Mouse (Mus musculus) bone marrow macrophage, adult 2 months (primary cell): Measurements from ENCODE around the gene Il1rl2. TPM values are rescaled to one million over a fixed set of nuclear protein-coding genes. Genes with fewer than 3 reads are reported as not detected.
A peak's percentile ranks its signal among the peaks of the same experiment; 100 is the strongest.

Experiments
- H3K27ac ChIP-seq: 2 replicates; pipeline ENCODE4 v1.5.1; 2012; ENCODE audit warnings: low read depth, low read length; ENCODE audit not compliant: insufficient read depth
- H3K4me1 ChIP-seq: 2 replicates; pipeline ENCODE4 v1.6.1; 2012; ENCODE audit warnings: low read length; ENCODE audit not compliant: control insufficient read depth, insufficient read depth
- H3K4me3 ChIP-seq: 2 replicates; pipeline ENCODE4 v1.5.1; 2012; ENCODE audit warnings: mild to moderate bottlenecking, low read length, moderate library complexity; ENCODE audit not compliant: insufficient read depth
- CTCF ChIP-seq: IDR thresholded peaks from 2 replicates; pipeline ENCODE4 v1.5.1; 2012; ENCODE audit warnings: low read depth, mild to moderate bottlenecking, low read length, moderate library complexity
- POLR2A ChIP-seq: IDR thresholded peaks from 2 replicates; pipeline ENCODE4 v1.6.1; 2012; ENCODE audit warnings: mild to moderate bottlenecking, low read depth, low read length, borderline replicate concordance
- polyA plus RNA-seq: library from polyadenylated mRNA; stranded (reverse); fragments of >200 nt; gene quantifications from 2 replicates; pipeline ENCODE4 v1.2.4, GENCODE M21; 2012; ENCODE audit not compliant: missing spikeins, insufficient read depth, insufficient read length

The Il1rl2 gene
- polyA plus RNA-seq, 1 experiment: 0.46 TPM

- H3K4me1 ChIP-seq: peaks cover 25% of the 10 kb centered on the region
- no peak overlapping the region for H3K4me3 ChIP-seq
- no peak overlapping the region for H3K27ac ChIP-seq
- no peak for TF ChIP-seq CTCF
- no peak for TF ChIP-seq POLR2A
These were observed 37.2 kb downstream of the Il1rl2 start for GRCm38 (mm10) chr1:40361596-40361995.

DNA sequence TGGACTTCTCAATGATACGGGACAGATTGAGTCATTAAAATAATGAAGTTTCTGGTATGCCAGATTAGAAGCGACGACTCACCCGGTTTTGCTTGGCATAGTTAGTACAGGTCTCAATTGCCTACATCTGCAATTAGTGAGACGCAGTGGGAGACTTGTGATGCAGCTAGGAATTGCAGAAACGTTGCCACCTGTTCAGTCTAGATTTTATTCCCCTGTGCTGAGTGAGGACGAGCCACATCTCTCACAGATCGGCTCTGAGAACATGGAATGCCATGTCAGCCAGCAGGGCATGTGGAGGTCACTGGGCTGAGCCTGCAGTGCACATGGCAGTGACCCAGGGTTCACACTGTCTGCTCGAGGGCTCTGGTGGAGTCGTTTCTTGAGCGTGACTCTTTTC is 38.4 kb downstream of the Il1rl2 start:
- TF ChIP-seq POLR2A (no peak), CTCF (no peak)
- H3K4me3 ChIP-seq: no peak overlapping the region
- H3K27ac ChIP-seq: no peak overlapping the region
- H3K4me1 ChIP-seq: peaks cover 21% of the 10 kb centered on the region

DNA sequence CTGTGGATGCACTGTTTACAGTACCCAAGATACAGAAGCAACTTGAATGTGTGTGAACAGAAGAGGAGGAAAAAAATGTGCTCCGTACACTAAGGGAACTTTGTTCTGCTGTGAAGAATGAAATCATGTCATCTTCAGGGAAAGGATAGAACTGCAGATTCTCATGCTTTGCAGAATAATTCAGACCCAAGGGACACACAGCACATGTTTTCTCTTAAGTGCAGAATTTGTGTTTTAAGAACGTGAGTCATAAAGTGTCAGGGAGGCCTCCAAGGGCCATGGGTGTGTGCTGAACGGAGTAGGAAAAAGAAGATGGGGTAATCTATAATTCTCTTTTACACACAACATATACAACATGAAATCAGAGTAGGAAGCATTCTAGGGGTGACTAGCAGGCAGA is 48.5 kb downstream of the Il1rl2 start:
- TF ChIP-seq POLR2A (no peak), CTCF (no peak)
- no peak overlapping the region for H3K27ac ChIP-seq
- H3K4me3 ChIP-seq: no peak overlapping the region
- H3K4me1 ChIP-seq: no peaks in the 10 kb centered on the region

DNA sequence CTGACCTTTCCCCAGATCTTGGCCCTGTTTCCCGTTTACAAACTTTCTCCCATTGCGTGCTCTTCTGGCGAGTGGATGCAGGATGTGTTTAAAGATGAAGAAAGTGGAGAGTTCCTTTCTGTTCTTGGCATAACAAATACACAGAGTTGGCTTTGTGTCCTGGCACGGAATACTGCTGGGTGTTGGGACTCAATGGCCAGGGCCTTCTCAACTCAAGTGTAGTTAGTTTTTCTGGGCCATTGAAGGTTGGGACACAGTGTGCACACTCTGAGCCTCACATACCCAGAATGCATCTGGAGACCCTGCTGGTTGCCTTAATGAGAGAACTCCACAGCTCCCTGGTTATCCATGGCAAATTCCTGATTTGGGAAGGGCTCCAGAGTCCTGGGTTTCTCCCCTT is 50.7 kb downstream of the Il1rl2 start:
- Histone ChIP-seq H3K4me3 (no peak overlapping the region), H3K4me1 (no peaks in the 10 kb centered on the region), H3K27ac (no peak overlapping the region)
- TF ChIP-seq CTCF: no peak
- no peak for TF ChIP-seq POLR2A

DNA sequence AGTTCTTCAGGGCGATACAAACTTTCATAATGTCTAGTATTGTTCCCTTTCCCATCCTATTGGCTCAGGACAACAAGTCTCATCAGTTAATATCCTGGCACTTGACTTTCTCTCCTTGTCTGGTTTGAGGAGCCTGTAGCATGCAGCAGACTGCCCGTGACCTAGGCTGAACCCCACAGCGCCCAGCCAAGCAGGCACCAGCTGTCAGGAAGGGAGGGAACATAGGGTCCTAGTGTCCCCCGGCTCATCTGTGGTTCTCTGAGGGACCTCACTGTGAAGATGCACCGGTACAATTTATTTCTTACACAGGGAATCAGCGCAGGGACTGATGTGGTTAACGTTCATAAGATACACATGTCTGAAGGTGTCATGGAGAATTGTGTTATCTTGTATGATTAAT is 52.3 kb downstream of the Il1rl2 start:
- Histone ChIP-seq H3K27ac (no peak overlapping the region), H3K4me1 (peaks cover 8% of the 10 kb centered on the region), H3K4me3 (no peak overlapping the region)
- TF ChIP-seq CTCF: no peak
- no peak for TF ChIP-seq POLR2A

DNA sequence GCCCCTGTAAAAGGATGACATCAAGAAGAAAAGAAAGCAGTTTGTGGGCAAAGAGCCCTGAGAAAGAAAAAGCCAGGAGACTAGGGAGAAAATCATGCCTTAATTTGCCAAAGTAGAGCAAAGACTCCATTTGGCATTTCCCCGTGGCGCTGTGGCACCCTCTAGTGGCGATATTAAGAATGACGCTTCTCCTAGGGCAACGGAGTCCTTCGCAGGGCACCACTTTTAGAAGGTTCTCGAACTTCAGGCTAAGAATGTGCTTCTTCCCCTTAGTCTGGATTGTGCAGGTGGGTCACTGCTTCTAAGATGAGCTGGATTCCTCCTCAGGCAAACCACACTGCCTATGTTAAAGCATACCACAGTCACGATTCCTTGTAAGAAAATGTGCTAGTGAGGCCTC is 54.4 kb downstream of the Il1rl2 start:
- Histone ChIP-seq H3K4me3 (no peak overlapping the region), H3K27ac (no peak overlapping the region), H3K4me1 (peaks cover 8% of the 10 kb centered on the region)
- TF ChIP-seq POLR2A (no peak), CTCF (peak; percentile 97)

- Histone ChIP-seq H3K4me1 (peaks cover 8% of the 10 kb centered on the region), H3K27ac (no peak overlapping the region), H3K4me3 (no peak overlapping the region)
- TF ChIP-seq POLR2A: no peak
- peak; percentile 60 for TF ChIP-seq CTCF
These were observed 55.7 kb downstream of the Il1rl2 start for GRCm38 (mm10) chr1:40380111-40380510.

DNA sequence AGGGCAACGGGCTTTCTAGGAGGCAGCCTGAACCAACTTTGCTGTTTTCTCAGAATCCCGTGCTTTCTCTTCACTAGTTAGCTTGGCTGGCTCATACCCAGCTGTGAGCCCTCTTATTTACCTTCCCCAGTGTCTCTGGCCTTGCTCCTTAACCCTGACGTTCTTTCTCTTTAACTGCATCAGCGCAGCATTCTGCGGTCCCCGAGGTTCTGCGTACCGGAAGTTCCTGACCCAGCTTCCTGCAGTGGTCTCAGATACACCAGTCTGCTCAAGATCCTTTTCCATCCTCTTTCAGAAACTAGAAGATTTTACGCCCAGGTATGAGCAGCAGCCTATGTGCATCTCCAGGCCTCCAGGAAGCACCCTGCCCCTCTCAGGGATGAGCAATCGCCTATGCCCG is 56.6 kb downstream of the Il1rl2 start:
- H3K27ac ChIP-seq: no peak overlapping the region
- H3K4me1 ChIP-seq: peaks cover 8% of the 10 kb centered on the region
- no peak overlapping the region for H3K4me3 ChIP-seq
- no peak for TF ChIP-seq CTCF
- TF ChIP-seq POLR2A: no peak

DNA sequence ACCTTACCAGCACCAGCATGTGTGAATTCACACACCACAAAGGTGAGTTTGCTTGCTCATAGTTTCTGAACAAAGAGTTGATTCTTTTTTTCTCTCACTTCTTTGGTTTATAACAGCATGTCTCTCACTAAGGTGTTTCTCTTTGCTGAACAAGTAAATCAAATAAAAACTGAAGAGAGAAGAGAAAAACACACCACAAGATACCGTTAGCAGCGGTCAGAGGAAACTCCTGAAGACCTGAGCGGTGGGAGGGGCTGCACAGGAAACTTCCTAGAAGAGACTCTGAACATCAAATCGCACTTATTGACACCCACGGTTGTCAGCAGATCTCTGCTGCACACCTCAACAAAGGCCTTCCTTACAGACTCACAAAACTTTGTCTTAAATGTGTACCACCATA is 58.4 kb downstream of the Il1rl2 start:
- Histone ChIP-seq H3K4me1 (peaks cover 8% of the 10 kb centered on the region), H3K4me3 (no peak overlapping the region), H3K27ac (no peak overlapping the region)
- TF ChIP-seq CTCF: no peak
- TF ChIP-seq POLR2A: no peak

DNA sequence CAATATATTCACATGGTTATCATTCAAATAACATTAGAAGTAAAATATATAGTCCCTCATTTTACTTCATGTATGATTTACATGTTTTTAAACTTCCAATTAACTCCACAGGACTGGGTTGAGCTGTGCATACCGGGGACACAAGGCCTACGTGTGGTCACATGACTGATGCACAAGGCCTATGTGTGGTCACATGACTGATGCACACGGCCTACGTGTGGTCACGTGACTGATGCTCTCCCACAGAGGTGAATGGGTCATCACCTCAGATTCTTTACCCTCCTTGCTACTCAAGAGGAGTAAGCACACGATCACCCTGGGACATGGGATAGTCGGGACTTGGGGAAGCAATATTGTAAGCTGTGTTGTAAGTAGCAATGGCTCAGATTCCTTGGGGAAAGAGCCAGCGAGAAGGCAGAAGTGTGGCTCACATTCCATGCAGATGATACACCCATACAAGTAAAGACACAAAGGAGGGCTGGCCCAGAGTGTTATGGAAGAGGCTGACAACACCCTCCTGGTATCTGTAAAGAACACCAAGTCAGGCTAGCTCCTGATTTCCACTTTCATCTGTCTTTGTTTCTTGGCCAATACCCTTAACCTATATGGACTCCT is 60.6 kb downstream of the Il1rl2 start:
- Histone ChIP-seq H3K4me1 (peaks cover 8% of the 10 kb centered on the region), H3K27ac (no peak overlapping the region), H3K4me3 (no peak overlapping the region)
- no peak for TF ChIP-seq CTCF
- no peak for TF ChIP-seq POLR2A

DNA sequence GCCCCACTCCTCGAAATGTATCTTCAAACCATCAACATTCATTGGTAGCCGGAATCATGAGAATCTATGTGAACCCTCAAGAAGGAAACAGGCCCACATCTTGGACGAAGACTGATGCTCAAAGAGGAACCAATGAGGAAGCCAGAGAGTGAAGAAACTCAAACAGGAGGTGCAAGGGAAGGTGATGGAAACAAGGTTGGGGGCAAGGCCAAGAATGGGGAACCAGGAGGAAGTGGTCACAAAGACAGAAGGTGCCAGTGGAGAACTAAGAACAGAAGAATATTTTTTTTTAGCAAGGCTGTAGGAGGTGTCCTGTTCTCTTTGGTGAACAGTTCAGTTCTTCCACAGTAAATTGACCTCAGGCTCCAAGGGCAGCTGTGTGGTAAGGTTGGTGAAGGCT is 67.0 kb downstream of the Il1rl2 start:
- H3K4me1 ChIP-seq: peaks cover 23% of the 10 kb centered on the region
- H3K27ac ChIP-seq: no peak overlapping the region
- no peak overlapping the region for H3K4me3 ChIP-seq
- TF ChIP-seq POLR2A (no peak), CTCF (no peak)
